Mouse (Mus musculus) hindbrain, embryonic 12.5 days (tissue): ENCODE data around the gene Loxl4. TPM values are rescaled to one million over a fixed set of nuclear protein-coding genes. Genes with fewer than 3 reads are reported as not detected.

Experiments
- ATAC-seq: fragments of 200-750 bp; cut with Nextera tagmentation; 2 replicates; pipeline ENCODE4 v1.8.0; 2017; ENCODE audit warnings: moderate TSS enrichment; ENCODE audit not compliant: low FRiP score
- H3K27ac ChIP-seq: fragments of 300-500 bp; sonication (generic); 2 replicates; pipeline ENCODE4 v1.5.1; 2016; ENCODE audit warnings: mild to moderate bottlenecking
- H3K27me3 ChIP-seq: fragments of 300-500 bp; sonication (generic); 2 replicates; pipeline ENCODE4 v1.6.1; 2016; ENCODE audit warnings: mild to moderate bottlenecking
- H3K36me3 ChIP-seq: fragments of 300-500 bp; sonication (generic); 2 replicates; pipeline ENCODE4 v1.6.1; 2016; ENCODE audit warnings: mild to moderate bottlenecking
- H3K4me1 ChIP-seq: fragments of 300-500 bp; sonication (generic); 2 replicates; pipeline ENCODE4 v1.6.1; 2016
- H3K4me2 ChIP-seq: fragments of 300-500 bp; sonication (generic); replicated peaks from 2 replicates; pipeline ENCODE4 v1.6.1; 2016; ENCODE audit warnings: mild to moderate bottlenecking
- H3K4me3 ChIP-seq: fragments of 300-500 bp; sonication (generic); 2 replicates; pipeline ENCODE4 v1.5.1; 2016; ENCODE audit warnings: mild to moderate bottlenecking
- H3K9ac ChIP-seq: fragments of 300-500 bp; sonication (generic); 2 replicates; pipeline ENCODE4 v1.6.1; 2016; ENCODE audit warnings: mild to moderate bottlenecking, moderate library complexity
- H3K9me3 ChIP-seq: fragments of 300-500 bp; sonication (generic); replicated peaks from 2 replicates; pipeline ENCODE4 v1.6.1; 2016; ENCODE audit warnings: mild to moderate bottlenecking
- WGBS: fragments of 180-500 bp; shearing (Covaris S2); methylation state at CpG from one replicate; pipeline ENCODE4 v1.1.7; 2016; 5-methylcytosine and 5-hydroxymethylcytosine counted together
- polyA plus RNA-seq: library from polyadenylated mRNA; unstranded; fragments of >200 nt; fragmentation: Nextera tagmentation; extraction: Ambion mirVana; gene quantifications from 2 replicates; pipeline ENCODE4 v1.2.1, GENCODE M21; 2016

Gene Loxl4
- polyA plus RNA-seq, 1 experiment from 2014 or later: 0.19 TPM

DNA sequence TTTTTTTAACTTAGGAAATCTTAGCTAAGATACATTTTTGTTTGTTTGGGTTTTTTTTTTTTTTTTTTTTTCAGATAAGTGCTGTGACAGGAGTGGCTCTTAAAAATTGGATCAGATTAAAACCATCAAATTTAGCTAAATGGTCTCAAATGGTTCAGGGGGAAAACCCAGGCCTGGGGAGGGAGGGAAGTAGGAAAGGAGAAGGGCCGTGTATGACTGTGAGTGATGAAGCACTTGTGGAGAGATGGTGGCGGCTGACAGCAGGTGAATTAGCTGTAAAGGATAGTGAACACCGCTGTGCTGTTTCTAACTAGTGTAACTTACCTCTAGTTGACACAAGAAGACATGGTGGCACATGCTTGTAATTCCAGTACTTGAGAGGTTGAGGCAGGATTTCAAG, 53.9 kb downstream of the Loxl4 start:
- Histone ChIP-seq H3K36me3 (peaks cover 8% of the 10 kb centered on the region; the same call in 1 of the 2 replicates), H3K4me1 (no peaks in the 10 kb centered on the region), H3K4me2 (no peak overlapping the region), H3K9me3 (no peaks in the 10 kb centered on the region), H3K27me3 (no peaks in the 10 kb centered on the region), H3K9ac (no peak overlapping the region), H3K4me3 (no peak overlapping the region), H3K27ac (no peak overlapping the region)
- WGBS: 82% methylated on average over 3 of the region's 3 CpGs
- no peak for ATAC-seq

Other genes starting within 250 kb of the Loxl4 start
- 14.0 and 14.8 TPM in 2 replicates for gene Crtac1, start 181.0 kb downstream of the Loxl4 start, polyA plus RNA-seq
- gene R3hcc1l, start 94.1 kb downstream of the Loxl4 start, polyA plus RNA-seq: 19.9 and 23.3 TPM in 2 replicates
- 1.2 and 1.7 TPM in 2 replicates for gene Pyroxd2, start 140.0 kb upstream of the Loxl4 start, polyA plus RNA-seq
- gene Hps1, start 167.2 kb upstream of the Loxl4 start, polyA plus RNA-seq: 16.6 and 16.9 TPM in 2 replicates